Mouse (Mus musculus) limb, embryonic 13.5 days (tissue): ENCODE measurements around the gene Gdf15. TPM values are rescaled to one million over a fixed set of nuclear protein-coding genes. Genes with fewer than 3 reads are reported as not detected.
"Not testable (repeated sequence)": the region's sequence is repeated elsewhere in the genome, so short reads cannot be mapped to it uniquely, and the experiment has no call there.

ENCODE experiments used
- ATAC-seq: fragments of 200-750 bp; cut with Nextera tagmentation; 2 replicates; pipeline ENCODE4 v1.8.0; 2017; ENCODE audit warnings: low read depth, moderate number of reproducible peaks, moderate TSS enrichment; ENCODE audit not compliant: low FRiP score
- H3K27ac ChIP-seq: fragments of 300-500 bp; sonication (generic); 2 replicates; pipeline ENCODE4 v1.5.1; 2015; ENCODE audit warnings: inconsistent platforms, mild to moderate bottlenecking, moderate library complexity
- H3K27me3 ChIP-seq: fragments of 300-500 bp; sonication (generic); 2 replicates; pipeline ENCODE4 v1.6.1; 2015; ENCODE audit warnings: mild to moderate bottlenecking, inconsistent platforms
- H3K36me3 ChIP-seq: fragments of 300-500 bp; sonication (generic); 2 replicates; pipeline ENCODE4 v1.6.1; 2015; ENCODE audit warnings: inconsistent platforms, mild to moderate bottlenecking, moderate library complexity
- H3K4me1 ChIP-seq: fragments of 300-500 bp; sonication (generic); 2 replicates; pipeline ENCODE4 v1.6.1; 2015; ENCODE audit warnings: inconsistent platforms
- H3K4me2 ChIP-seq: fragments of 300-500 bp; sonication (generic); replicated peaks from 2 replicates; pipeline ENCODE4 v1.6.1; 2015; ENCODE audit warnings: inconsistent platforms, mild to moderate bottlenecking, moderate library complexity
- H3K4me3 ChIP-seq: fragments of 300-500 bp; sonication (generic); 2 replicates; pipeline ENCODE4 v1.5.1; 2015; ENCODE audit warnings: moderate library complexity, mild to moderate bottlenecking, inconsistent platforms
- H3K9ac ChIP-seq: fragments of 300-500 bp; sonication (generic); 2 replicates; pipeline ENCODE4 v1.6.1; 2015; ENCODE audit warnings: mild to moderate bottlenecking, inconsistent platforms
- H3K9me3 ChIP-seq: fragments of 300-500 bp; sonication (generic); 2 replicates; pipeline ENCODE4 v1.6.1; 2016; ENCODE audit warnings: inconsistent platforms
- WGBS: fragments of 180-500 bp; shearing (Covaris S2); methylation state at CpG from one replicate; pipeline ENCODE4 v1.1.7; 2015; 5-methylcytosine and 5-hydroxymethylcytosine counted together
- polyA plus RNA-seq: library from polyadenylated mRNA; unstranded; fragments of >200 nt; fragmentation: Nextera tagmentation; extraction: Ambion mirVana; gene quantifications from 2 replicates; pipeline ENCODE4 v1.2.1, GENCODE M21; 2015

The Gdf15 gene
- polyA plus RNA-seq, 1 experiment from 2014 or later: not detected

DNA sequence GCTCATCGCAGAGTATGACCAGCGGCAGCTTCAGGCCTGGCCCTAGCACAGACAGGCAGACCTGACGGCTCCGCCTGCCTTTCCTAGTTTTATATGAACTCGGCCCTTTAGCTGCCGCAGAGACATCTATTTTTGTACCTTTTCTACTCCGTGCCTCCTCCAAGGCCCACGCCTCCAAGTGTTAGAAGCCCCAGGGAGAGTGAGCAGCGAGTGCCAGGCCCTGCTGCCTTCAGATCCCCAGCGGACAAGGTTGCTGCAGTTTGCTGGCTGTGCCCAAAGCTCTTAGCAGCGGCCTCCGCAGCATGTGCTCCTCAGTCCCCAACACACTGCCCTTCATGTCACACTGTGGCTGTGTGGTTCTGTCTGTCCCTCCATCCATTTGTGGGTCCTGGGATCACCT lies 40.7 kb downstream of the Gdf15 start:
- no peak for ATAC-seq
- 86% methylated on average over 12 of the region's 12 CpGs for WGBS
- Histone ChIP-seq H3K4me1 (peaks cover 30% of the 10 kb centered on the region), H3K9ac (no peak overlapping the region), H3K27me3 (no peaks in the 10 kb centered on the region), H3K9me3 (no peaks in the 10 kb centered on the region), H3K4me2 (no peak overlapping the region), H3K4me3 (0 out of 2 replicates have a peak overlapping the region, but pooled peaks have one; percentile 1), H3K27ac (no peak overlapping the region), H3K36me3 (peaks cover 70% of the 10 kb centered on the region)

DNA sequence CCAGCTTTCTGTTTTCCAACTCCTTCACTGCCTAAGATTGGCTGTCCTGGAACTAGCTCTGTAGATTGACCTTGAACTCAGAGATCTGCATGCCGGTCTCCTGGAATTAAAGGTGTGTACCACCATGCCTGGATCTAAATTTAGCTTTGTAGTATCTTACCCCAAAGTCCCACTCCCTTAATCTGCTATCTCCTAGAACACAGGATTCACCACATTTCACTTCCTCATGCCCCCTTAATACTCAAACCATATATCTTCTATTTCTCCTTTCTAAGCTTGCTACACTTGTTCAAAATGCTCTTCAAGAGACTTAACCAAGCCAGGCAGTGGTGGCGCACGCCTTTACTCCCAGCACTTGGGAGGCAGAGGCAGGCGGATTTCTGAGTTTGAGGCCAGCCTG lies 44.3 kb downstream of the Gdf15 start:
- not testable (repeated sequence) for H3K9ac ChIP-seq, ATAC-seq, H3K4me3 ChIP-seq, H3K9me3 ChIP-seq, H3K27ac ChIP-seq, H3K4me2 ChIP-seq, H3K4me1 ChIP-seq, H3K27me3 ChIP-seq
- 92% methylated on average over 4 of the region's 4 CpGs for WGBS
- H3K36me3 ChIP-seq: peaks cover 93% of the 10 kb centered on the region

DNA sequence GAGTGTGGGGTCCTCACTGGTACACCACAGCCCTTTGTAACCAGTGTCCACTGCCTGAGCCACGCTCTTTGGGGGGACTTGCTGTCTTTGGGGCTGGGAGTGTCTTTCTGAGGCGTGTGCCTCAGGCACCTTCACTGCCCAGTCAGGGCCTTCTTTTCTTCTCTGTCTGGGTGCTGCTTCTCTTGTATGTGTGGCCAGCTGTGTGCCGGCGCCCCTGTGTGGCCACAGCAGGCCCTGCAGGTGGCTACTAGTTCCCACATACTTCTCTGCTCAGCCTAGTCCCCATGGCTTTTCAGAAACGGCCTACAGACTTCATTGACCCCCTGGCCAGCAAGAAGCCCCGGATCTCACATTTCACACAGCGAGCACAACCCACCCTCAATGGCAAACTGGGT lies 47.0 kb downstream of the Gdf15 start:
- H3K9me3 ChIP-seq: no peaks in the 10 kb centered on the region
- H3K36me3 ChIP-seq: peaks cover 98% of the 10 kb centered on the region
- no peak overlapping the region for H3K9ac ChIP-seq
- H3K27me3 ChIP-seq: no peaks in the 10 kb centered on the region
- 46% methylated on average over 7 of the region's 7 CpGs for WGBS
- H3K4me1 ChIP-seq: no peaks in the 10 kb centered on the region
- no peak overlapping the region for H3K4me2 ChIP-seq
- ATAC-seq: 0 out of 2 replicates have a peak, but pooled peaks have one; percentile 39
- H3K27ac ChIP-seq: no peak overlapping the region
- H3K4me3 ChIP-seq: no peak overlapping the region

DNA sequence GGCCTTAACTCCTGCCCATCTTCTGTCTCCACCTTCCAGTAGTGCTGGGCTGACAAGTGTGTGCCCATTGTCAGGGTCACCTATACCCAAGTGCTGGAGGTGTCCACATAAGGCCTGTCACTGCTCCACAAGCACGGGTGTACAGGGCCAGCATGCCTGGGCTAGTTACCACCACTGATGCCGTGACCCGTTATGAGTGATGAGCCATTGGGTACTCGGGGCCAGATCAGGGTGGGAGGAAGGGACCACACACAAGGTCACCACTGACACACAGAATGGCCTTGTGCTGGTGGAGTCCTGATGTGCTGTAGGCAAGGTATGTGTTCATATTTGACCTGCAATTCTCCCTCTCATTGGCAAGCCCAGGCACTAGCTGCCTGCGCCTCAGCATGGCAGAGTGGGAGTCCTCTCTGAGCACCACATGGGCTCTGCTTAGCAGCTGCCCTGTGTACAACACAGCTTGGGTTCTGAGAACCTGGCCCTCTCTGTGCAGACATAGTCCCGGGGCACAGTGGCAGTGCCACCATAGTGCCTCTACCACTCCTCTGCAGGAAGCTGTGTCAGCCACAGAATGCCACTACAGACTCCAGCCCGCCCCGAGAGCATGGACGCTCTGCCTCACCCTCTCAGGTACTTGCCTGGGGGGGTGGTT lies 47.5 kb downstream of the Gdf15 start:
- no peak for ATAC-seq
- Histone ChIP-seq H3K27ac (no peak overlapping the region), H3K4me1 (no peaks in the 10 kb centered on the region), H3K9me3 (no peaks in the 10 kb centered on the region), H3K9ac (no peak overlapping the region), H3K4me3 (no peak overlapping the region), H3K4me2 (no peak overlapping the region), H3K27me3 (no peaks in the 10 kb centered on the region), H3K36me3 (peaks cover 97% of the 10 kb centered on the region)
- WGBS: 88% methylated on average over 9 of the region's 9 CpGs

DNA sequence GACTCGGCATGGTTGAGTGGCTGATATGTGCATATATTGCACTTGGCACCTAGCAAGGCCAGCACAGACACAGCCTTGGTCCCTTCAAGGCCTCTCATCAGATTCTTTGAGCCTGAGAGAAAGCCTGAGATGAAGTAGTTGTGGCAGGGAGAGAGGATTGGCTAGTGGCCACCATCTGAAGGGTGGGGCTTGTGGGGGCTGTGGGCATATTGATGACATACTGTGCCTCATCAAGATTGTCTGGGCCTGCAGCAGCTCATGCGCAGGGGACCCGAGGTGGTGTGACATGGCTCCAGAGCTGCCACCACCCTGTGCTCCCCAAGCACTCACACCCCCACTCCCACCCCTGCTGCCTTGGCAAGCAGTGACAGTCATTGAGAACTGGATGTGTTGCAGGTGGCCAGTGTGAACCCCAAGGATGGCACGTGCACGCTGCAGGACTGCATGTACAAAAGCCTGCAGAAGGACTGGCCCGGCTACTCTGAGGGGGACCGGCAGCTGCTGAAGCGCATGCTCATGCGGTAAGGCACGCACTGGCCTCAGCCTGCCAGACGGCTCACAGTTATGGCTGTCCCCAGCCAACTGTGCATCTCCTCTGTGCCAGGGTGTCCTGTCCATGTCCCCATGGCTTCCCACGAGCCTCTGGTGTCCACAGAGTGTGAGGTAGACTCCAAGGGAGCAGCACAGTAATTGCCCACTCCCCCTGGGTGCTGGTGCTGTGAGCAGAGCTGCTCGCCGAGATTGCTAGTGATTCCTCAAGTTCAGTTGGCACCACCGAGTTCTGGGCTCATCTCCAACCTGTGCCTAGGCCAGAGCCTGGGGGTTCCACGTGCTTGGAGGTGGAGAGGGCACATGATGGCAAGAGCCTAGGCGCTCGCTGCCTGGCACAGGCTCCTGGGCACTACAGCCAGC lies 48.5 kb downstream of the Gdf15 start:
- Histone ChIP-seq H3K27ac (no peak overlapping the region), H3K4me3 (no peak overlapping the region), H3K9me3 (no peaks in the 10 kb centered on the region), H3K4me2 (no peak overlapping the region), H3K36me3 (peaks cover 94% of the 10 kb centered on the region), H3K27me3 (no peaks in the 10 kb centered on the region), H3K9ac (no peak overlapping the region), H3K4me1 (no peaks in the 10 kb centered on the region)
- no peak for ATAC-seq
- WGBS: 94% methylated on average over 18 of the region's 18 CpGs

Other genes starting within 250 kb of the Gdf15 start
- gene Crtc1, start 192.9 kb downstream of the Gdf15 start, polyA plus RNA-seq: 26.7 and 29.9 TPM in 2 replicates
- 29.0 and 30.3 TPM in 2 replicates for gene Klhl26, start 155.5 kb downstream of the Gdf15 start, polyA plus RNA-seq
- gene Tmem59l, start 145.1 kb downstream of the Gdf15 start, polyA plus RNA-seq: 24.2 and 26.6 TPM in 2 replicates
- 83.3 and 85.0 TPM in 2 replicates for gene Crlf1, start 139.3 kb downstream of the Gdf15 start, polyA plus RNA-seq
- 139 and 148 TPM in 2 replicates for gene Rex1bd, start 125.7 kb downstream of the Gdf15 start, polyA plus RNA-seq
- 856 and 861 TPM in 2 replicates for gene Uba52, start 121.7 kb downstream of the Gdf15 start, polyA plus RNA-seq
- gene Fkbp8, start 104.7 kb downstream of the Gdf15 start, polyA plus RNA-seq: 284 and 290 TPM in 2 replicates
- 49.3 and 53.4 TPM in 2 replicates for gene Kxd1, start 104.5 kb downstream of the Gdf15 start, polyA plus RNA-seq
- gene Ell, start 93.0 kb downstream of the Gdf15 start, polyA plus RNA-seq: 20.9 and 21.4 TPM in 2 replicates
- 162 and 165 TPM in 2 replicates for gene Isyna1, start 38.1 kb downstream of the Gdf15 start, polyA plus RNA-seq
- gene Ssbp4, start 23.6 kb downstream of the Gdf15 start, polyA plus RNA-seq: 115 and 131 TPM in 2 replicates
- gene Lrrc25, start 16.3 kb downstream of the Gdf15 start, polyA plus RNA-seq: 1.9 and 2.3 TPM in 2 replicates
- gene Pgpep1, start 27.9 kb upstream of the Gdf15 start, polyA plus RNA-seq: 68.2 and 71.1 TPM in 2 replicates
- gene Lsm4, start 40.8 kb upstream of the Gdf15 start, polyA plus RNA-seq: 240 and 246 TPM in 2 replicates
- 57.3 and 61.1 TPM in 2 replicates for gene Jund, start 66.5 kb upstream of the Gdf15 start, polyA plus RNA-seq
- not detected in 2 replicates for gene Iqcn, start 71.0 kb upstream of the Gdf15 start, polyA plus RNA-seq
- not detected in 2 replicates for gene Gm3336, start 86.1 kb upstream of the Gdf15 start, polyA plus RNA-seq
- 0.04 and 0.06 TPM in 2 replicates for gene Pde4c, start 91.3 kb upstream of the Gdf15 start, polyA plus RNA-seq
- gene Rab3a, start 122.2 kb upstream of the Gdf15 start, polyA plus RNA-seq: 18.0 and 19.6 TPM in 2 replicates
- 29.2 and 36.6 TPM in 2 replicates for gene Mpv17l2, start 128.5 kb upstream of the Gdf15 start, polyA plus RNA-seq
- 78.1 and 81.3 TPM in 2 replicates for gene Pik3r2, start 144.3 kb upstream of the Gdf15 start, polyA plus RNA-seq
- 13.1 and 14.0 TPM in 2 replicates for gene Mast3, start 172.6 kb upstream of the Gdf15 start, polyA plus RNA-seq
- gene Il12rb1, start 176.0 kb upstream of the Gdf15 start, polyA plus RNA-seq: 0.06 TPM in 1 of 2 replicates, not detected in the other
- gene Arrdc2, start 207.3 kb upstream of the Gdf15 start, polyA plus RNA-seq: 6.1 and 6.2 TPM in 2 replicates
- 2.9 and 4.3 TPM in 2 replicates for gene Kcnn1, start 230.8 kb upstream of the Gdf15 start, polyA plus RNA-seq
- 113 and 117 TPM in 2 replicates for gene Ccdc124, start 241.5 kb upstream of the Gdf15 start, polyA plus RNA-seq